Mouse (Mus musculus) heart, embryonic 14.5 days (tissue): ENCODE data around the gene Zcchc3. TPM values are rescaled to one million over a fixed set of nuclear protein-coding genes. Genes with fewer than 3 reads are reported as not detected.

Source experiments
- ATAC-seq: fragments of 200-750 bp; cut with Nextera tagmentation; 2 replicates; pipeline ENCODE4 v1.8.0; 2017; ENCODE audit warnings: low read depth, moderate TSS enrichment; ENCODE audit not compliant: insufficient number of reproducible peaks, insufficient read depth, low FRiP score
- H3K27ac ChIP-seq, 2 experiments: fragments of 200-500 bp in 1 of 2; fragments of 300-500 bp in 1 of 2; sonication (generic) in 1 of 2; replicated peaks in 1 of 2; 2 replicates each; pipeline ENCODE4 v1.5.1; 2012 to 2014; ENCODE audit warnings: low read depth in 2 of 2, low read length in 2 of 2, control low read depth in 1 of 2, mild to moderate bottlenecking in 1 of 2, mixed read lengths in 1 of 2; ENCODE audit not compliant: control insufficient read depth in 1 of 2, insufficient read depth in 1 of 2
- H3K27me3 ChIP-seq: fragments of 300-500 bp; sonication (generic); 2 replicates; pipeline ENCODE4 v1.6.1; 2014; ENCODE audit warnings: mild to moderate bottlenecking, low read length, control low read depth; ENCODE audit not compliant: control insufficient read depth, insufficient read depth
- H3K36me3 ChIP-seq: fragments of 300-500 bp; sonication (generic); 2 replicates; pipeline ENCODE4 v1.6.1; 2014; ENCODE audit warnings: mild to moderate bottlenecking, control low read depth, low read length, mixed read lengths; ENCODE audit not compliant: control insufficient read depth, insufficient read depth
- H3K4me1 ChIP-seq, 2 experiments: fragments of 200-500 bp in 1 of 2; fragments of 300-500 bp in 1 of 2; sonication (generic) in 1 of 2; 2 replicates each; pipeline ENCODE4 v1.6.1; 2012 to 2014; ENCODE audit warnings: low read length in 2 of 2, control low read depth in 1 of 2, mixed read lengths in 1 of 2; ENCODE audit not compliant: control insufficient read depth in 2 of 2, insufficient read depth in 2 of 2
- H3K4me2 ChIP-seq: fragments of 300-500 bp; sonication (generic); 2 replicates; pipeline ENCODE4 v1.6.1; 2014; ENCODE audit warnings: mild to moderate bottlenecking, low read length
- H3K4me3 ChIP-seq, 2 experiments: fragments of 200-500 bp in 1 of 2; fragments of 300-500 bp in 1 of 2; sonication (generic) in 1 of 2; 2 replicates each; pipeline ENCODE4 v1.5.1; 2012 to 2014; ENCODE audit warnings: low read length in 2 of 2, mild to moderate bottlenecking in 2 of 2, control low read depth in 1 of 2, low read depth in 1 of 2, moderate library complexity in 1 of 2; ENCODE audit not compliant: control insufficient read depth in 1 of 2, insufficient read depth in 1 of 2
- H3K9ac ChIP-seq: fragments of 300-500 bp; sonication (generic); 2 replicates; pipeline ENCODE4 v1.6.1; 2014; ENCODE audit warnings: mild to moderate bottlenecking, low read length
- H3K9me3 ChIP-seq: fragments of 300-500 bp; sonication (generic); 2 replicates; pipeline ENCODE4 v1.6.1; 2016; ENCODE audit warnings: low read length, control low read depth; ENCODE audit not compliant: control insufficient read depth
- WGBS: fragments of 180-500 bp; shearing (Covaris S2); extraction: QIAGEN DNeasy Blood & Tissue Kit; methylation state at CpG from one replicate; pipeline ENCODE4 v1.1.7; 2014; 5-methylcytosine and 5-hydroxymethylcytosine counted together
- polyA plus RNA-seq: library from polyadenylated mRNA; unstranded; fragments of >200 nt; fragmentation: Nextera tagmentation; extraction: Ambion mirVana; gene quantifications from 2 replicates; pipeline ENCODE4 v1.2.1, GENCODE M21; 2014

The Zcchc3 gene
- polyA plus RNA-seq, 1 experiment from 2014 or later, result 36.1 TPM

DNA sequence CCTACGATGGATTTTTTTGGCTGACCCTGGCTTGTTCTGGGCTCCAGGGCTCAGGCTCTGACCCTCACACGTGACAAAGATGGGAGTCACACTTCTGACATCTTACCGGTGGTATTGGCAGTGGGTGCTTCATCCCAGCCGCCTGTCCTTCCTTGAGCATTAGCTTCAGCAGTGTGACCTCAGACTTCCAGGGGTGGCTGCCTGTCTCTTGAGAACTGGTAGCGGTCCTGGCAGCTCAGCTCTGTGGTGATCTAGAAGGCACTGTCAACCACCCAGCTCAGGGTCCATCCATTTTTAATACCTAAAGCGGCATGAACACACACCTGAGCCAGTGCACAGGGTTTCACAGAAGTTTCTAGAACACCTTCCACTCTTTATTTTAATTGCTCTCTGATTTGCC lies 5.0 kb downstream of the Zcchc3 start:
- Histone ChIP-seq H3K27ac (peak overlapping the region; percentile 96 to 99), H3K4me1 (peaks cover 22 to 37% of the 10 kb centered on the region in 2 experiments), H3K36me3 (peaks cover 7% of the 10 kb centered on the region; the same call in 1 of the 2 replicates), H3K9ac (no peak overlapping the region), H3K4me3 (no peak overlapping the region), H3K27me3 (no peaks in the 10 kb centered on the region), H3K9me3 (no peaks in the 10 kb centered on the region), H3K4me2 (no peak overlapping the region)
- no peak for ATAC-seq
- 70% methylated on average over 6 of the region's 6 CpGs for WGBS

- Histone ChIP-seq H3K9ac (peak overlapping the region; percentile 64), H3K4me1 (peaks cover 17 to 24% of the 10 kb centered on the region in 2 experiments), H3K36me3 (no peaks in the 10 kb centered on the region), H3K27ac (peak overlapping the region; percentile 70 to 71), H3K27me3 (no peaks in the 10 kb centered on the region), H3K9me3 (no peaks in the 10 kb centered on the region), H3K4me2 (peak overlapping the region; percentile 67), H3K4me3 (peak overlapping the region; percentile 40 to 41)
- WGBS, result 1% methylated on average over 19 of the region's 19 CpGs
- ATAC-seq, result peak; percentile 95
Measured at GRCm38 (mm10) chr2:152406126-152406525, 8.7 kb downstream of the Zcchc3 start.

DNA sequence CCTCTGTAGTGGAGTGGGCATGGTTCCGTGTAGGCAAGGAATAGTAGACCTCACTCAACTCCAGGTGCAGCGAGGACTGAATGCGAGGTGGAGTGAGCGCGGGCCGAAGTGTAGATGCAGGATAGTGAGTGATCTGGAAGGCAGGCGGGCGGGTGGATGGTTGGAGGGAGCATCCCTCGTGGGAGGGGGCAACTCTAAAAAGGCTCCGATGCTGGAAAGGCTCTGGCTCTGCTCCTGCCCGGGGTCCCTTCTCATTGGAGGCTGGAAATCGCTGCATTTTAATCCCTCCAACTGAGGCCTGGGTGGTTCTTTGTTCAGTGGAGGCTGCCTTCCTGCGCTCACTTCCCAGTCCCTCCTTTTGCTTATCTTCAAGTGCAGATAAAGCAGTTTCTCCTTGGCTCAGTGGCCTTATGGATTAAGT lies 15.7 kb downstream of the Zcchc3 start:
- H3K9me3 ChIP-seq, result no peaks in the 10 kb centered on the region
- peak overlapping the region; percentile 97 for H3K4me2 ChIP-seq
- H3K27me3 ChIP-seq, result no peaks in the 10 kb centered on the region
- WGBS, result 1% methylated on average over 13 of the region's 13 CpGs
- H3K4me1 ChIP-seq, result peaks cover 8 to 27% of the 10 kb centered on the region in 2 experiments
- H3K4me3 ChIP-seq, result peak overlapping the region; percentile 95 to 99
- peak overlapping the region; percentile 97 to 100 for H3K27ac ChIP-seq
- peaks cover 13% of the 10 kb centered on the region for H3K36me3 ChIP-seq
- no peak for ATAC-seq
- peak overlapping the region; percentile 99 for H3K9ac ChIP-seq

DNA sequence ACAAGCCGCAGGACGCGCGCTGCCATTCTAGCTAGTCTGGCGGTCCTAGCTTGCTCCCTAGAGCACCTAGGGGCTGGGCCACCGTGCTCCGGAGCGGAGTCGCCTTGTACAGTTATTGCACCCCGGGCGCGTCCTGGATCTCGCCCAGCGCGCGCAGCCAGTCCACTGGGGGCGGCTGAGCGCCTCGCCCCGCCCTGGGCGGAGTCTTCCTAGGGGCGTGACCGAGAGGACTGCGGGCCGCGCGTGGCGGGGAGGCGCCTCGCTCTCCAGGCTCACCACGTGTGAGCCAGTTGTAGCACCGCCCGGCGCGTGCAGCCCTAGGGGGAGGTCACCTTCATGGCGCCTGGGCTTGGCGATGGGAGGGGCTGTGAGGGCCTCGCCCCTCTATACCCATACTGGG lies 16.1 kb downstream of the Zcchc3 start:
- Histone ChIP-seq H3K27ac (peak overlapping the region; percentile 97 to 100), H3K4me1 (peaks cover 11 to 32% of the 10 kb centered on the region in 2 experiments), H3K36me3 (peaks cover 17% of the 10 kb centered on the region), H3K27me3 (no peaks in the 10 kb centered on the region), H3K9me3 (no peaks in the 10 kb centered on the region), H3K4me3 (peak overlapping the region; percentile 95 to 99), H3K9ac (peak overlapping the region; percentile 99), H3K4me2 (peak overlapping the region; percentile 97)
- ATAC-seq, result peak; percentile 81
- whole genome bisulfite sequencing, result under 1% methylated on average over 38 of the region's 38 CpGs

- peak within 1 kb of the TSS; percentile 99 for H3K9ac ChIP-seq
- peak within 1 kb of the TSS; percentile 99 to 100 for H3K27ac ChIP-seq
- peaks cover 17% of the 10 kb centered on the region for H3K36me3 ChIP-seq
- WGBS, result under 1% methylated on average over 88 of the region's 104 CpGs
- peak within 1 kb of the TSS; percentile 97 for H3K4me2 ChIP-seq
- peak within 1 kb of the TSS; percentile 95 to 99 for H3K4me3 ChIP-seq
- H3K9me3 ChIP-seq, result no peaks in the 10 kb centered on the region
- peaks cover 14 to 38% of the 10 kb centered on the region in 2 experiments for H3K4me1 ChIP-seq
- peak; percentile 58 for ATAC-seq
- H3K27me3 ChIP-seq, result no peaks in the 10 kb centered on the region
Measured at GRCm38 (mm10) chr2:152397680-152398435, 17.0 kb downstream of the Zcchc3 start, which contains the start of gene Sox12. TSS of gene Sox12 (minus strand) at chr2:152398063.

DNA sequence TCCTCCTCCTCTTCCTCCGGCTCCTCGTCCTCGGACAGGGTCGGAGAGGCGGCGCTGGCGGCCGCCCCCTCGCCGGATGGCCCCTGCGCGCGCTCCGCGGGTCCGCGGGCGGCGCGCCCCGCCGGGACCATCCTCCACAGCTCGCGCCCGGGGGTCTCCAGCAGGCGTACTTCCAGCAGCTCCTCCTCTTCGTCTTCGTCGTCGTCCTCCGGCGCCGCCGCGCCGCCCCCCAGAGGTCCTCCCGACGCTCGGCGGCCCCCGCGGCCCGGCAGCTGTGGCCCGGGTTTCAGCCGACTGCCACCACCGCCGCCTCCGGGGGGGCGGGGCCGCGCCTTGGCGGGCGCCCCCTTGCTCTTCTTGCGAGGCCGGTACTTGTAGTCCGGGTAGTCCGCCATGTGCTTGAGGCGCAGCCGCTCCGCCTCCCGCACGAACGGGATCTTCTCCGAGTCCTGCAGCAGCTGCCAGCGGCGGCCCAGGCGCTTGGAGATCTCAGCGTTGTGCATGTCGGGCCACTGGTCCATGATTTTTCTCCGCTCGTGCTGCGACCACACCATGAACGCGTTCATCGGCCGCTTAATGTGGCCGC lies 17.7 kb downstream of the Zcchc3 start:
- Histone ChIP-seq H3K9me3 (no peaks in the 10 kb centered on the region), H3K9ac (peak overlapping the region; percentile 99), H3K27me3 (no peaks in the 10 kb centered on the region), H3K4me3 (peak overlapping the region; percentile 95 to 99), H3K4me1 (peaks cover 14 to 38% of the 10 kb centered on the region in 2 experiments), H3K27ac (peak overlapping the region; percentile 99 to 100), H3K36me3 (peaks cover 17% of the 10 kb centered on the region), H3K4me2 (peak overlapping the region; percentile 97)
- ATAC-seq, result 0 out of 2 replicates have a peak, but pooled peaks have one; percentile 6
- WGBS, result under 1% methylated on average over 61 of the region's 77 CpGs

DNA sequence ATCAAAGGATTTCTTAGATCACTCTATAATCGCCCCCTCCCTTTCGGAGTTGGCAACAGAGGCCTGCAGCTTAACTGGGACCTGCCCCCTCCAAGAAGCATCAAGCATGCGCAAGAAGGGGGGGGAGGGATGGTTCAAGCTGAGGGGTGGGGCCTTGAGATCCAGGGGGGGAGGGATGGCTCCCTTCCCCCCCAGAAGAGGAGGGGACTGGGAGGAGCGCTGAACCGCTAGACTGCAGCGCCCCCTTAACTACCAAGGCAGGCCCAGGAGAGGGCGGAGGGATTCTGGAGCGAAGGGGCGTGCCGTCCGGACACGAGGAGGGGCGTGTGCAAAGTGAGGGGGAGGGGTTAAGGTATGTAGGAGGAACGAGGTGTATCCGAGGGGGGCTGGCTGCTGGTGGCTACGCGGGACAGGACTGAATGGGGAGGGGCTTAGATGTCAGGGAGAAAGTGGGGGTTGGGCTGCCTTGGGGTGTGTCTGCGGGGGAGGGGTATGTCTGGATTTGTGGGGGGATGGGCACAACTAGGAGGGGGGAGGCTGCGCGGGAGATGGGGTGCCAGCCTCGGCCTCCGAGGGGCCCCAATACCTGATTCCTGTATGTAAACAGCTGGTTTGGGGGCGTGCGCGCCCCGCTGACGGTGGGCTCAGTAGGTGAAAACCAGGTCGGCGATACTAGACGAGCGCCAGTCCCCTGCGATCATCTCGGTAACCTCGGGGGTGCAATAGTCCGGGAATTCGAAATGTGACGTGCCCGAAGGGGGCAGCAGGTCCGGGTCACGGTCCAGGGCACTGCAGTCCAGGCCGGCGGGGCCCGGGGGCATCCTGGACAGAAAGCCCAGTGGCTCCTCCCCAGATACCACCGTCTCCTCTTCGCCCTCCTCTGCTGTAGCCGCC lies 18.5 kb downstream of the Zcchc3 start:
- Histone ChIP-seq H3K9ac (peak overlapping the region; percentile 99), H3K36me3 (peaks cover 17% of the 10 kb centered on the region), H3K4me1 (peaks cover 14 to 38% of the 10 kb centered on the region in 2 experiments), H3K27me3 (no peaks in the 10 kb centered on the region), H3K4me2 (peak overlapping the region; percentile 97), H3K27ac (peak overlapping the region; percentile 99 to 100), H3K4me3 (peak overlapping the region; percentile 95 to 99), H3K9me3 (no peaks in the 10 kb centered on the region)
- WGBS, result under 1% methylated on average over 42 of the region's 46 CpGs
- peak; percentile 75 for ATAC-seq
